Mouse (Mus musculus) gastrocnemius, postnatal 10 days (tissue): ENCODE data around the gene Arap1. TPM values are rescaled to one million over a fixed set of nuclear protein-coding genes. Genes with fewer than 3 reads are reported as not detected.
A peak's percentile ranks its signal among the peaks of the same experiment; 100 is the strongest.

ENCODE experiments used
- DNase-seq: peaks from one replicate; pipeline ENCODE4 v3.0.0; 2021; ENCODE audit warnings: mixed read lengths
- long read RNA-seq, 2 experiments: library from polyadenylated mRNA; stranded (forward); transcript quantifications; one replicate each; pipeline ENCODE4 v2.0.0; 2021
- total RNA-seq, 2 experiments: library from RNA; stranded (reverse); gene quantifications; 2 replicates each; pipeline ENCODE4 v1.2.3; 2021

The Arap1 gene
- 10 to 100 TPM; 23.1 to 32.4 TPM for total RNA-seq
- long read RNA-seq, experiment 1, full-length matches to known transcripts = 24 of 48 reads
- long read RNA-seq, experiment 1, partial matches to known transcripts = 15 of 48 reads
- long read RNA-seq, experiment 1, other reads (novel, unspliced or antisense) = 9 of 48 reads
- long read RNA-seq, experiment 2, transcript Arap1-203 (21 exons, 3,693 nt) = major isoform, 21 of 45 reads
- long read RNA-seq, experiment 2, partial matches to known transcripts = 14 of 45 reads
- long read RNA-seq, experiment 2, other reads (novel, unspliced or antisense) = 10 of 45 reads

DNA sequence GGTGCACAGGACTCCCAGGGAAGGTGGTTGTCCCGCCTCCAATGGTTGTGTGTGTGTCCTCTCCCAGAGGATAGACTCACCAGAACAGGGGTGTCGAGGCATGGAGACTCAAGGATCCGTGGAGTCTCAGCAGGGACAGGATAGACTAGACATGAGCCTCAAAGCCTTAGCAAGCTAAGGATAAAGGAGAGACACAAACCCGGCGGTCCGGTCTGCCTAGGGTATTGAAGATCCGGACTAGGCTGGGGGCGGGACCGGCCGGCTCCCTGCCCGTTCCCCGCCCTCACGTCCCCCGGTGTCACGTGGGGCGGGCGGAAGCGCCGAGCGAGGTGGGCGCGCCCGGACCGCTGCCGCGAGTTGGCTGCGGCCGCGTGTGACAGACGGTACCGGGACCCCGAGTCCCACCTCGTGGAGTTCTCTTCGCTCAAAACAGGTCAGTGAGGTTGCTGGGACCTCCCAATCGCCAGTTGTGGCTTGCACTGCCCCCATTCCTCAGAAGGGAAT lies at the start of gene Arap1:
Gene Arap1, plus strand, starts transcription at position 301 of the 504 bp plus-strand sequence.
- DNase-seq = peak; percentile 55

DNA sequence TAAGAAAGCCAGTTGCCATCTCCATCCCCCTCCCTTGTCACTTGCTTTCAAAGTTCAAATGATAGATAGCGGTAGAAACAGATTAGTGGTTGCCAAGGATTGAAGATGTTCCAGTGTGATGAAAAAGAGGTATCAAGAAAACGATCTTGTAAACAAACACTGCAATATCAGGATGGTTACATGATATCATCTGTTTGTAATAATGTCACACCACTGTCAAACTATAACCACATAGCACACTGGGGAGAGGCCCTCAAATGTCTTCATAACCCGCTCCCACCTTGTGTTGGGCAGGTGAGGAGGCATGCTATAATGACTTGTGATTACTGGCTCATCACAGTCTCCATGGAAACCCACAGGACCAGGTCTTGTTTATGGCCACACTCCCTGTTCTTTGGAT lies 49.5 kb upstream of the Arap1 start:
- DNase-seq = no peak

DNA sequence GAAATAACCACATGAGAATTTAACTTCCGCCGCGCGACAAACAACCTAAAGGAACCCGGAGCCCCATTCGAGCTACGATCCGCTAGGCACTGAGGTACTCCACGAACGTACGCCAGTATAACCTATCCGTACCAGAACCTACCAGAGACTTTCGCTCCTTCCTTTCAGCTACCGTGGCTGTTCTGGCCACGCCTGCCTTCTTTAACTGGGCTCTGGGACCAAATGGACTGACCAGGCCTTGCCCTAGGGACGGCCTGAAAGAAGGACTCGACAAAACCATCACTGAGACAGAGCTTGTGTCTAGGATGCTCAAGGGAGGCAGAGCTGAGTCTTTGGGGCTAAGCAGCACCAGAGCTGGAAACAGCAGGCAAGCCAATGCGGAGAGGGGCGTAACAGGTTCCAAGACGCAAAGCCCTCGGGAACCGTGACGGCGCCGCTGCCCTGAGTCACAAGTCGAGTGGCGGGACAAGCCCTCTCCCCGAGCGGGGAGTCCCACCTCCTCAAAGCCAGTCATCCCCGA lies 46.4 kb upstream of the Arap1 start:
- DNase-seq = no peak

DNA sequence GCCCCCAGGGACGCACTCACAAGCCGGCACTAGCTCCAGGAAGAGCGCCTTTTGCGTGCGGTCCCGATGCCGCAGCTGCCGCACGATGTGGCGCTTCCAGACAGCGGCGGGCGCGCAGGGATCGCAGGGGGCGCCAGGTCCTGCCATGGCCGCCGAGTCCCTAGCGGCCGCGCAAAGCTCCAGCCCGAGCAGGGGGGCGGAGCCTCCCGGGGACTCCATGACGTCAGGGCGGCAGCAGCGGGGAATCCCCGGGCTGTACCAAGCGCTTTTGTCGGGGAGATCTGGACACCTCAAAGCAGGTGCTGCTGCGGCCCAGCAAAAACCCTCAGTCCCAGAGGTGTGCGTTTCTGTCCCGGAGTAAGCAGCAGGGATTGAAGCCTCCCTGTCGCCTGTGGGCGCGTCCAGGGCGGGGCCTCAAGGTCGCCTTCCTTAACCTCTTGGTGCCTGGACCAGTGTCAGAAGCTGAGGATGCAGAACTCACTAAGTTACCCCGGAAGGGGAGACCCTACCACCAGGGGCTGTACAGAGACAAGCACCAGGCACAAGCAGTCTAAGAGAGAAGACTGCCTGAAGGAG lies 45.9 kb upstream of the Arap1 start, which contains the start of gene Atg16l2:
Gene Atg16l2, minus strand, starts transcription at position 371 of the 576 bp plus-strand sequence.
- DNase-seq = peak; percentile 90

DNA sequence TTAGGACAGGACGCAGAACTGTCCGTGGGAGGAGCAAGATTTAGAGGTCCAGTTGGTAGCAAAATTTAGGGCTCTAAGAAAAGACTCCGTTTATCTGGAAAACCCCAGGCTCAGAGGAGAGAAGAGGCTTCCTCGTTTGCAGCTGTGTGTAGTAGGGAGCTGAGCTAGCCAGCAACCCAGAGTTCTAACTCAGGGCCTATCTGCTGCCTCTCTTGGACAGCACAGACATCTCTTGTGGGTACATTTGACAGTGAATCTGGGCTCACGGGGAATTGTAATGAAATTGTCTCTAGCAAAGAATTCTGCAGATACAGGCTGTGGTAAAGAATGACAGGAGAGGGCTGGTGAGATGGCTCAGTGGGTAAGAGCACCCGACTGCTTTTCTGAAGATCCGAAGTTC lies 45.2 kb upstream of the Arap1 start:
- no peak for DNase-seq

DNA sequence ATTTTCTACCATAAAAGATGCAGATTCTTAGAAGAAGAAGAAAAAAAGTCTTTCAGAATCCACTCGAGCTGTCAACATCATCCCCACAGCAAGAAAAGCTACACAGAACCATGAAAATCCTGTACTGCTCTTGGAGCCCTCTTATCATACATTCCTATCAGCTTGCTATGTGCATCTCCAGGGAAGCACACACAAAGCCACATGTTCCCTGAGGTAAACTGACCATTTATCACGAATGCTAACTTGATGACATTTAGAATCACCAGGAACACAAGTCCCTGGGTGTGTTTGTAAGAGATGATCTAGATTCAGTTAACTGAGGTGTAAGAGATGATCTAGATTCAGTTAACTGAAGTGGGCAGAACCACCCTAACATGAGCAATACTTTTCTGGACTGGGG lies 41.0 kb upstream of the Arap1 start:
- DNase-seq = no peak

DNA sequence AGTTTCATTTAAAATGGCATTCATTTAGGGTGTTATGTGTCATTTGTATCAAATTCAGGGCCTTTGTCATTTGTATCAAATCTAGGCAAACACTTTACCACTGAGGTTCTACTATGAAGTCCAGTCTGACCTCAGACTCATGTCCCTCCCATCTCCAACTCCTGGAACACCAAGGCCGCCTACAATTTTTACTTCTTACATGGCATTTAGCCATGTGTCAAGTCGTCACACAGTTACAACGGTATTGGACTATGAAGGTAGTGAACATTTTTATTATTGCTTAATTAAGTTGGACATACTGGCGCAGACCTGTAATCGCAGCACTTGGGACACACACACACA lies 37.9 kb upstream of the Arap1 start:
- no peak for DNase-seq

DNA sequence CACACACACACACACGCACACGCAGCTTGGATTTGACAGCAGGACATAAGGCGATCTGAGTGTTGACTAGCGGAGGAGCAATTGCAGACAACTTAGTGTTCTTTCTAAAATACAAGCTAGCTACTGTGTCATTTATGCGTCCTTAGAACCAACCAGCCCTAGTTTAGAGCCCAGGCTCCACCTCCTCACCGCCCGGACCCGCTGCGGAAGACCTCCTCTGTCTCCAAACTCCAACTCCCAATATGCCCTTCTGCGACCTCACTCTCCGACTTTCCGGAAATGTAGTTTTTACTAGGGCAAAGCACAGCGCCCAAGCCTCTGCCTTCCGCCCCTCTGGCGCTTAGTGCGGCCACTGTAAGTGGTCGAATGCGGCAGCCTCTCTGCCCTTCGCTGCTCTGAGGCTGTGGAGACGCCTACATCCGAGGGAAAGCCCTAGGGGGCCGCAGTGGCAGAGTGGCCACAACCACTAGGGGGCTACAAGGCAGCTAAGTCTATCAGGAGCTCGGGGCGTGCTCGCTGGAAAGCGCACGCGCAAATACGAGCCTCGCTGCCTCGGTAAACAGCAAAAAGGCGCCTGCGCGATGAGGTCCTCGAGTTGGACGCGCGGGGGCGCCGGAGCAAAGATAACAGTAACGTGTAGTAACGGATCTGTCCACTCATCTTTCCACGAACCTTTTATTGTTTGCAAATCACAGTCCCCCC lies 37.4 kb upstream of the Arap1 start:
- DNase-seq = peak; percentile 95

DNA sequence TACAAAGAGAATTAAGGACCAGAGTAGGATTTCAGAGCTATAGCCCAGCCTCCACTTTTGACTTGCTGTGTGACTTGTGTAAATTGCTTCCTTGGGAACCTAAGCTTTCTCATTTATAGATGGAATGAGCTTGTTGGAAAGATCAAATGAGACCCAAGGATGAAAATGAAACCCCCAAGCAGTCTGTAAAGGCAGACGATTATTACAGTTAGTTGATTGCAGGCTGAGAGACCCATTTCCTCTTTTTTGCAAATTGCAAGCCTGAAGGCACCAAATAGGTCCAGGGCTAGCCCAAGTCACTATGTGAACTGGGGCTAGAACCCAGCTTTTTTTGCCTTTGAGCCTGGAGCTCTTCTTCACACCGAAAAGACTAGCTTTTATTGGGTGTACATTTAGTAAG lies 36.8 kb upstream of the Arap1 start:
- no peak for DNase-seq

DNA sequence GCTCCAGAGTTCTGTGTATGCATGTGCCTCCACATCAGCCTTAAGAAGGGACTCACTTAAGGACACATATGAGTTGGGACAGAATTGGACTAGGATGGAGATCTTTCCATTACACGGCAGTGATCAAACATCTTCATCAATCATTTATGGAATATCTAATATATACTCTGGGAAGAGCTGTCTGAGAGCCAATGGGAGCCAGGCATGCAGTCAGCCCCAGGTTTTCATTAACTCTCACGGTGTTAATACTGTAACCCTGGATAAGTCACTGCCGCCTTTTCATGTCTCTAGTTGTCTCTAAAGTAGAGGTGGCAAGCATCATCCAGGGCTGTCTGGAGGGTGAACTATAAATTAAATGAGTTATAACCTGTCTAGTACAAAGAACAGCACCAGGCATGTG lies 34.8 kb upstream of the Arap1 start:
- no peak for DNase-seq

DNA sequence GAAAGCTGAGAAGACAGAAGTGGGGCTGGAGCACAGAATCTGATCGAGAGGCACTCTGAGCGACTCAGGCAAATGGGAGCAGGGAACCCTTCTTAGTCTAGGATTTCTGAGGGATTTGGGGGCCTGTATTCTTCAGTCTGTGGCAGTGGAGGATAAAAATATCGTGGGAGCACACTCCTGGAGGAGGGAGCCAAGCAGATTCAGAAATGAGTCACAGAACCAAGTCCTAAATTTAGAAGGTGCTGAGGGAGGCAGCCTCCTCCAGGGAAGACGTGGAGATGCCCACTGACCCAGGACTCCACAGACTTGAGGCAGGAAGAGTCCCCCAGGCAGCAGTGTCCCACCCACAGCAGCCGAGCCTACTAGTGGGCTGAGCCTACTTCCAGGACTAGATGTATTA lies 33.5 kb upstream of the Arap1 start:
- no peak for DNase-seq

DNA sequence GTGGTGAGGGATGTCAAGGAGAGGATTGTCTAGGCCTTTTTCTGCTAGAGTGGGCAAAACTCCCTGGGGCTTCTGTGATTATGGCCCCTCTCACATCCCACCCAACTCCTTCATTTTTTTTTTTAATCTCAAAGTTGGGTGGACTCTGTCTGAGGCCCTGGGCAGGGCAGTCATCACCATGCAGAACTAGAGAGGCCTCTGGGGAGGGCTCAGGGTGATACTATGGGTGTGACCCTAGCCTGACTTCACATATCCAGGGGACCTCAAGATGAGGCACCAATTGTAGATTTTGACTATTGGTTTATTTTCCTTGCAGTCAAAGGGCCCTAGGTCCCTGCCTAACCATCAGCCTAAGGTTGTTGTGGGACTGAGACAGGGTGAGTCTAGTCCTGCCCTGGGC lies 32.2 kb upstream of the Arap1 start:
- DNase-seq = no peak

DNA sequence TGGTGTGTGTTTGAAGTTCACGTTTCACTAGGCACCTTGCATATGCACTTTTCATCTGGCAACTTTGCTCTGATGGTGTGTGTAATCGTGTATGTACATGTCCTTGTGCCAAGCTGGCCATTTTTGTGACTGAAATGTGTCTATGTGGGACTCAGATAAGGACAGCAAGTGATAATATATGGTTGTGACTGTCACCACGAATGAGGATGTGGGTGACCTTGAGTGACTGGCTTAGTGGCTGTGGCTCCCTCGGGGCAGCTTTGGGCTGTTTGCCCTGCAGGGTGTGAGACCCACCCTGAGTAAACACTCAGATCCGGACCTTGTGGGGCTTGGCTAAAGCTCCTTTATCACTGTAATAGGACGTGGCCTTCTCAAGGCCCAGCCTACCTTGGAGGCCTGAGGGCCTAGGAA lies 31.3 kb upstream of the Arap1 start:
- no peak for DNase-seq

DNA sequence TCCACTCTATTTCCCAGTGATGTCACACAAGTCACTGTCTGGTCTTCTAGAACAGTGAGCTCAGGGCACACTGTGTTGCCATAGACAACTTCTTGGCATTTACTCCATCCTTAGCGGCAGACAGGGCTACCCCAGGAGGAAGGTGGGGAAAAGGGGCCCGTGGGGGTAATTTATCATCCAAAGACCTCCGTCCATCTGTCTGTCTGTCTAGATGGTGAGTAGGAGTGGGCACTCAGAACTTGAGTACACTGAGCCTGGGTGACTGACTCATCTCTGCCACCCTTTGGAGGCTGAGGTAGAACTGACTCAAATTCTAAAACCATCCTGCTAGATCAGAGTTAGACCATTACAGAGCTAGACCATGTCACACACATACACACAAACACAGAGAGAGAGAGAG lies 30.9 kb upstream of the Arap1 start, which contains the start of gene Stard10:
Gene Stard10, plus strand, starts transcription at position 73 of the 400 bp plus-strand sequence.
- DNase-seq = no peak

DNA sequence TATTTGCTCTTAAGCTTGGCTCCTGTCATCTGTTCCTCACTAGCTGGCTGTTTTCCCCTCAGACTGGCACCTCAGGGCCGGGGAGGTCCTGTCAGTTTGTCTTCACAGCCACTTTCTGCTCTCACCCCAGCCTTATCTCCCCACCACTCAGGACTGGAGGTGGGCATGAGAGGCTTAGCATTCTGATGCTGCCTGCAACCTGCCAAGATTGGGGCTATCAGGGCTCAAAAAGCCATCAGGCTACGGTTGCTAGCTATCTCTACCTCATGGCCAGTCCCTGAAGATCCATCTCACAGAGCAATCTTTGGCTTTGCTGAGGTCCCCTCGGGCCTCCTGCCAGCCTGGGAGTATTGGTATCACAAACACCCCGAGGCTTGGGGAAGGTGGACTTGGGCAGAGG lies 29.0 kb upstream of the Arap1 start:
- DNase-seq = no peak

DNA sequence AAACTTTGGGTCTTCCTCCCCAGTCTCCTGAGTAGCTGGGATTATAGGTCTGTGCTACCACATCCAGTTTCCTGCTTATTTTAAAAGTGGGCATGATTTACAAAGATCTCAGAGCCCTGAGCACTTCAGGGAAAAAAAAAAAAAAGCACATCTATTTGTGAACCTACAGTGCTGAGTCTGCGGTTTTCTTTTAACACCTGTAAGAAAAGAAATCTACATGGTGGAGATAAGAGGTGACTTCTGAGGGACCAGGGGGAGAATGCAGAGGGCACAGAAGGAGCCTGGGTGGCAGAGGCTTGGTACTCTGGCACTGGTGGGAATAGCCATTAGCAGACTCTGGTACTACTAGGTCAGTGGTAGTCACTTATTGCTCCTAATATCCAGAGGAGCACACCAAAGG lies 28.1 kb upstream of the Arap1 start:
- DNase-seq = no peak

DNA sequence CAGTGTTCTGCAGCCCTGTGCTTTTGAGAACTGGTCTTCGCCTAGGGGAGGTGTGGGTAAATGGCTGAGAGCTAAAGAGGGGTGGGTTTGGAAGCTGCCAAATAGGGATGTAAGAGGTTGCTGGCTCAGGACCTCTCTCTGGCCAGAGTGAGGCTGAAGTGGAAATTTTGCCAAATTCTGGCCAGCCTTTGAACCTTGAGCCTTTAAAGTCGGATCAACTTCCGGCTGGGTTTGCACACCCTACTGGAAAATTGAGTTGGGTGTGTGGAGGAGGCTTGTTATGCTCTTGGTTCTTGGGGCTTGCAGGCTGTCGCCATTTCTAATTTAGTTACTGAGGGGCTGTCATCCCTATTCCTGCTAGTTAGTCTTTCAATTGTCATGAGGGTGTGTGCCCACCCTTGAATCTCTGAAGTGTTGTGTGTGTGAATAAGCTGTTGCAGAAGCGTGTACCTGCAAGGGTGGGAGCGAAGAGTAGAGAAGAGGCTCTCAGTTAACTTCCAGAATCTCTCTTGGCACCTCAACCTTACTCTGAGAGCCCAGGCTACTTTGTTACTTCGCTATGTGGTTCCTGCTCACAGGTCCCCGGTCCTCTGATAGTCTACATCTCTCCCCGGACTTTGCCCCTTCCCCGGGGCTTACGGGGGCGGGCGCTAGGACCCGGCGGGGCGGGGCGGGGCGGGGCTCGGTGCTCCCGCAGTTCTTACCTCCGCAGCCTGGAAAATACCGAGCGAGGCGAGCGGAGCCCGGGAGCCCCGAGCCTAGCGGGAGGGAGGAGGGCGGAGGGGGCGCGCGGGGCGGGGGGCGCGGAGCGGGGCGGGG lies 27.3 kb upstream of the Arap1 start:
- DNase-seq = peak; percentile 33

DNA sequence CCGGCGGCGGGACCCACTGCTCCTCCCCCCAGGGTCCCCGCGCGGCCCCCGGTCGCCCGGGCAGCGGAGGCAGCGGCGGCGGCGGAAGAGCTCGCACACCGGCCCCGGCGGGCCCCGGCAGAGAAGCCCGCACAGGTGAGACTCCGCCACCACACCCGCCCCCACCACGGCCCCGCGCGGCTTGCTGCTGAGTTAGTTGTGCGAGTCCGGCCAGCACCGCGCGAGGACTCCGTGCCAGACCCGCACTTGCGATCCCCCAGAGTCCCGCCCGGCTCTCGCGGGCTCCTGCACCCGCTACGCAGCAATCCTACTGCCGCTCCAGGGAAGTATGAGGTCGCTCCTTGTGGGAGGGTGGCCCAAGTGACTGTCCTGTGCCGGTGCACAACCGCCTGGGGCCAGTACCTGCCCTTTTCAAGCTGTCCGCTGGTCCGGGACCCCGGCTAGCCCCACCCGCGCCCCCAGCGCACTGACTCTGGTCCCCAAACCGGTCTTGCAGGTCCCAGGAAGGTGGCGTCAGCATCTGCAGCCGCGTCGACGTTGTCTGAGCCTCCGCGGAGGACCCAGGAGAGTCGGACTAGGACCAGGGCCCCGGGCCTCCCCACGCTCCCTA lies 26.5 kb upstream of the Arap1 start:
- DNase-seq = peak; percentile 29

DNA sequence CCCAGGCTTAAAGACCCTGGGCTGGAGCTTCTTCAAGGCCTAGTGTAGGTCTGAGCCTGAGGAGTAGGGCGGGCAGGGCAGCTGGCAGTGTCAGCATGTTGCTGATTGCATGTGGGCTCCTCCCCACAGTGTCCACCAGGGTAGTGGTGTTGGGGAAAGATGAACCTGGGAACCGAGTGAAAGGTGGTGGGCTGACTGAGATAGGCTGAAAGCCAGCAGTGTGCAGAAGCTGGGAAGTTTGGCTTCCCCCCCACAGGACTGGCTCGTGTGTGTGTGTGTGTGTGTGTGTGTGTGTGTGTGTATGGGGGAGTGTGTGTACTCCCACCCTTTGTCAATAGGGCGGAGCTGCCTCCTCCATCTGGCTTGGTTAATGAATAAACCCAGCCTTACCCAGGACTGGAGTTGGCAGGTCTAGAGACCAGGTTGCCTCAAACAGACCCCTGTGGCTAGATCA lies 24.7 kb upstream of the Arap1 start:
- DNase-seq = no peak

DNA sequence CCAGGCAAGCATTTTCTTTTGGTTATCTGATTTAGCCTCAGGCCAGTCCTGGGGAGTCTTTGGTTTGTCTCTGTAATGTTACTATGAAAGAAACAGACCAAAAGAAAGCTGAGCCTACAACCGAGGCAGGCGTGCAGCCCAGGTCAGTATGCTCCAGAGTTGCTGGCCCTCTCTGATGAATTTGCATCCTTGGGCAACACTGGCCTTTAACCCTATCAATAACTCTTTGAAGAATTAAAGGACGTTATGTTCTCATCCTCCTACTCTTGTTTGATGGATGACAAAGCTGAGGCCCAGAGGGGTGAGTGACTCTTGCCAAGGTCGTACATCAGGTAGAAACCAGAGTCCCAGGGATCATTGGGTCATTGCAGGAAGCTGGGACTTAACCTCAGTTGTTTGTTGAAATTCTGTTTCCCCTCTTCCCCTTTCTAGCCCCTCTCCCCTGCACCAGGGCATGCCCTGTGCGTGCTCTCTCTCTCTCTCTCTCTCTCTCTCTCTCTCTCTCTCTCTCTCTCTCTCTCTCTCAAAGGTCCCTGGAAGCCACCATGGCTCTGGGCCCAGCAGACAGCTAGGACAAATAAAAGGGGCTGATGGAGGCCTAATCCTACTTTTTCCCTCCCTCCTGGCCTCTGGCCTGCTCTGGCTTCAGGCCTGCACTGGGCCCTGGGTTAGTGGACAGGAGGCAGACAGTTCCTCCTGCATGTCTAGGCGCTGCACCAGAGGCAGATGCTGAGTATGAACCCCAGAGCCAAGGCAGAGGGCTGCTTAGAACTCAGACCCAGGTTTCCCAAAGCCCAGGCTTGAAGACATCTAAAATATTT lies 23.5 kb upstream of the Arap1 start:
- no peak for DNase-seq

DNA sequence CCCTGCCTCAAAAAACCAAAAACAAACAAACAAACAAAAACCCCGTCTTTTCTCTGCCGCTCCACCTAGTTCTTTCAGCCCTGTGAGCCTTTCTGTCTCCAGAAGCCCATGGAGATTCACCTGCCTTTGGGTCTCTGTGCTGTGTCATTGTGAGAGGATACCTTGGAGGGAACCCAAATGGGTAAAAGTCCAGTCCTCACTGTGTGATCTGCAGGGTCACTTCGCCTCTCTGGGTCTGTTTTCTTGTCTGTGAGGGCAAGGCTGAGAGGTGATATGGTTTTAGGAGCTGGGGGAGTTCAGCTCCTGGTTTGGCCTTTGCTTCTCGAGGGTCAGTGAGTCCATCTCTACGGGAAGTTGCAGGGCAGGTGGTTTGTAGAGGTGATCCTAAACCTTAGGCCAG lies 21.9 kb upstream of the Arap1 start:
- no peak for DNase-seq
